Mouse (Mus musculus) G1E-ER4 (cell line): ENCODE data around the gene Ankrd55. TPM values are rescaled to one million over a fixed set of nuclear protein-coding genes. Genes with fewer than 3 reads are reported as not detected.

ENCODE experiments used
- GATA1 ChIP-seq: IDR thresholded peaks from one replicate; pipeline ENCODE4 v1.8.0; 2012; ENCODE audit warnings: low read length, inconsistent platforms
- polyA plus RNA-seq: library from polyadenylated mRNA; stranded (reverse); fragments of >175 nt; gene quantifications from 2 replicates; pipeline ENCODE4 v1.2.3, GENCODE M21; 2012

The Ankrd55 gene
- polyA plus RNA-seq, 1 experiment: not detected

DNA sequence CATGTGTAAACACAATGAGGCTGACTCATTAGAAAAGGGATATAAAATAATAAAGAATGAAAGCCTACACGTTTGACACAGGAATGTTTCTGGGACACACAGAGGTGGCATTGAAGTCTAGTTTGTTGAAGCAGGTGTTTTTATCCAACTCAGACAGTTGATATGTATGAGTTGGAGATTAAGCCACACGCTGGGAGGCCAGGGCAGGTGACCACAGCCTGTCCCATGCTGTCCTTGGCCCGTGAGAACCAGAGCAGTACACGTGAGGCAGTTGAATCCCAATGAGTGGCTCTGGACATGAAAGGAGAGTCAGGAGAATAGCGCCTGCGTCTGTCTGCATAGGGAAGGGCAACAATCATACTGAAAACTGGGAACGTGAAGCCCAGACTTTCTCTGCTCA, 38.2 kb downstream of the Ankrd55 start:
- no peak for TF ChIP-seq GATA1

DNA sequence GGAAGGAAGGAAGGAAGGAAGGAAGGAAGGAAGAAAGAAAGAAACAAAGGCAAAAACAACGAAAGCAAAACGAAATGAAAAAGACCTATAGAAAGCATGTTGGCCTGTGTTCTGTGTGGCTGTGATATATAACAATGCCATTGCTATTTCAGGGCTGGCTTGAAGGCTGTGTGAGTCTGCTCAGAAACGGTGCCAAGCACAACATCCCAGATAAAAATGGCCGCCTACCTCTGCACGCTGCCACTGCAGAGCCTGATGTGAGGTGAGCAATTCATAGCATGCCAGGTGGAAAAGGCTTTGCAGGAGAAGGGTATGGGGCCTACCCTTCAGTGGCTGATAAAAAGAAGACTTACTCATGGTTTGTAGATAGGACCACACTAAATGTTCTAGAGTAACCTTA, 38.7 kb downstream of the Ankrd55 start:
- TF ChIP-seq GATA1: no peak

DNA sequence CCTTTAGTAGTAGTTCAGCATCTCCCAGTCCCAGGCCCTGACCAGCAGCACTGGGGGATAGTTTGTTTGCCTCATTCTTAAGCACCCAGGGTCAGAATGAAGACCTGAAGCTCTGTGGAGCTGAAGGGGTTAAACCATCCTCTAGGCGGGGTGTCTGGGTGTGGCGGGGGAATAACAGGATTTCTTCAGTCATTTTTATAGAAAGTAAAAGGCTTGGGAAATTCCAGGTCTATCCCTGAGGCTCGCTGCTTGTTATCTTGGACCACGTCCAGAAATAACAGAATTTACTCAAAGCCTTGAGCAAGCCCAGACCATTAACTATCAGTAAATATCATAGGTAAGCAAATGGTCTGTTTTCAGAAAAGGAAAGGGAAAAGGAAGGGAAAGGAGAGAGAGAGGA, 39.3 kb downstream of the Ankrd55 start:
- TF ChIP-seq GATA1: no peak

DNA sequence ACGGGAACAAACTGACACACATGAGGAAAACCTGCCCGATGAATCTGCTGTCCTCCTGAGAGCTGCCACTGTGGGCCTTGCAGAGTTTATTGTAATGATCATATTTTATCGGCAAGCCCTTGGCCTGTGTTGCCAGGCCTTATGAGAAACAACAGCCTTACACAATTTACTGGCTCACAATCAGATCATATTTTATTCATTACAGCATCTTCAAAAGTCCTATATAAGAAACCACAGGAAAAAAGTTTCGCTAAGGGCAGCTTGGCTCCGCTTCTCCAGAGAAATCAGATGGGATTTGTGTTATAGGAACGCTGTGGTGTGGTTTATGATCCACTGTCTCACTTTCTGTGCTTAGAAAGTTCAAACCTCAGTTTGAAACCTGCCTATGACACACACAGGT, 42.0 kb downstream of the Ankrd55 start:
- no peak for TF ChIP-seq GATA1

DNA sequence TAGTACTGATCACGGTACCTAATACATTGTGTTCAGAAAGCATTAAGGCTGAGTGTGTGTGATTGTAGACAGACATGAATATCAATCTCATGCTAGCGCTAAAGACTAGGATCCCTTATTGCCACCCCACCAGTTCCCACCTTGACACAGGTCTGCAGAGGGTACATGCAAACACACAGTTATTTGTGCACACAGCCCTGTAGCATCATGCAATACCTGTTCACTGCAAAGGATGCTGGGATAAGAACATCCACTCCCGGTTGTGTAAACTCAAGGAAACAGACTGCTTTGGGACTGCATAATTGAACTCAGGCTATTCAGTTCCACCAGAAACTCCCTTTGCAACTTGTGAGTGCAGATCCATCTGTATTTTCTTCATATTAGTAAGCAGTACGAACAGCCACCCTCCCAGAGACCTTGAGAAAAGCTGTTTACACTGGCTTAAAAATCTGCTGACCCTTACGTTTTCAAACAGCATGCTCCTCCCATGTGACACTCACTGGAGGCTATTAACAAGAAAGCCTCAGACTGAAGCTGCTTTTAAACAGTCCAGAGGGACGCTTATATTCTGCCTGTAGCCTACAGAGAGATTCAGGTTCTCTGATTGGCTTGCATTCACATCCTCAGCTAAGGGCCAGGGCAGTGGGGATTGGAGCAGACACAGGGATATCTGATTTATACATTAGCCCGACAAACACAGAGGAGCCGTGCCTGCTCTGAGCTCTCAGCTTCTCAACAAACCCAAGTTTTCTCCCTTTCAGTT, 42.8 kb downstream of the Ankrd55 start:
- TF ChIP-seq GATA1: no peak

DNA sequence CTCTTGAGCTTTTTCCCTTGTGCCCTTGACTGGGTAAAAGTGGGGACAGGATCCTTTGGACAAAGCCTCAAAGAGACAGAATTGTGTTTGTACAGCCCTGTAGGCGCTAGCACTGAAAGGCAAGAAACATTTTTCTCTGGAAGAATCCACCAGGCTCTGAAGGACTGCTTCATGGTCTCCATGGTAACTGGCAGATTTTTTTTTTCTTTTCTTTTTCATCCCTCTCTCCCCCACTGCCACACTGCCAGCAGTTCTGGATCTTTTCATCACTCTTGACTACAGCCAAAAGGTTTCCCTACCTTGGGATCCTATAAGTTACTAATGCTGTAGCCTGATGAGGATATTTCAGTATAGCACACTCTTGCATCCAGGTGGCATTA, 43.4 kb downstream of the Ankrd55 start:
- TF ChIP-seq GATA1: no peak

DNA sequence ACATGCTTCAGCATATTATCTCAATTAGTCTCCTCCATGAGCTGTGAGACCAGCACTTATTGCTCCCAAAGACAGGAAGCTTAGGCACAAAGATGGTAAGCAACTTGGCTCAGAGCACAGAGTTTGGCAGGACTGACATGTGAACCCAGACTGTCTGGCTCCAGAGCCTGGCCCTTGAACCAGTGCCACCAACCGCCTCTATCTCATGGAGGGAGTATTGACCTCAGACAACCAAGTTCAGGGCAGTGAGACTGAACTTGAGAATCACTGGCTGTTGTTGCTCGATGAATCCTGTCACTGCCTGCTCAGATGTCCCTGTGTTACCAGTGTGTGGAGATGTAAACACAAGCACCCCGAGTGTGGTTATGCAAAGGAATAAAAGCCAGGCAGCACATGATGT, 47.3 kb downstream of the Ankrd55 start:
- TF ChIP-seq GATA1: no peak

DNA sequence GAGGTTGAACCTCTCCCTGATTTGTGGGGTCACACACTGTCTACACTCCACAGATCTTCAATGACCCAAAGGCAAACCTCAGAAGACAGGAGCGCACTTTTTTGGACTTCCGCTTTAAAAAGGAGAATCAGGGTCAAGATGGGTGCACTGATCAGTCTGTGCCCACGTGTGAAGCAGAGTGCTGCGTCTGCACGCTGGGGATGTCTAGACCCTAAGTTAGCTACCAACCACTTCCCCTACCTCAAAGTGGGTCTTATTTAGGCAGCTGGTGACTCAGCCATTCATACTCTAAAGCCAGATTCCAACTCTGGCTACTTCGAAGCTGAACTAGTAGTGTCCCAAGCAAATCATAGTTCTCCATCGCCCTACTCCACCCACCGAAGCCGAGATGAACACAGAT, 48.9 kb downstream of the Ankrd55 start:
- TF ChIP-seq GATA1: no peak

DNA sequence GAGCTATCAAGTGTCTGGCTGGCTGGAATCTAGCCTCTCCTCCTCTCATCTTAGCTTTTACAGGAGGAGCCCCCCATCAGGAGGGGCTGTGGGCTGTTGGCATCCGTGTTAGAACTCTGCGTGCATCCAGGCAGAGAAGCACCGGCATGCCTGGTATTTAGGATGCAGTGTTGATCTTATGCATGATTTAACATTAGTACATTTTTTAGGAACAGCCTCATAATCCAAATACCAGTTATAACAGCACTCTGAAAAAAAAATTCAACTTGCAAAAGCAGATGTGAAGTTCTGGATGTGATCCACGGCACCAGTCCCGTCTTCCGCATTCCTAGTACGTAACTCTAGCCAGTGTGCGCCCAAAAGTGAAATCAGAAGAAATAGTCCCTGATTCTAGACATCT, 52.0 kb downstream of the Ankrd55 start:
- no peak for TF ChIP-seq GATA1

DNA sequence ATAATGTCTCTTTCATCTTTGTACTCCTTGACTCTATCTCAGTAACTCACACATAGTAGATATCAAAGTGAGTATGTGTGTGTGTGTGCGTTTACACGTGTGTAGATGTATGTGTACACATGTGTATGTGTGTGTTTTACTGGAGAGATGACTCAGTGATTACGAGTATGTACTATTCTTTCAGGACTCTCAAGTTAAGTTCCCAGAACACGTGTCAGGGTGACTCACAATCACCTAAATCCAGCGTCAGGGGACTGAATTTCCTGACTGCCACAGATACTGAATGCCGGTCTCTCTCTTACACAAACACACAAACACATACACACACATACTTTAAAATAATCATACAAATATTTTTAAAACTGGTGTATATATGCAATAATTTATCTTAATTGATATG, 52.5 kb downstream of the Ankrd55 start:
- TF ChIP-seq GATA1: no peak

DNA sequence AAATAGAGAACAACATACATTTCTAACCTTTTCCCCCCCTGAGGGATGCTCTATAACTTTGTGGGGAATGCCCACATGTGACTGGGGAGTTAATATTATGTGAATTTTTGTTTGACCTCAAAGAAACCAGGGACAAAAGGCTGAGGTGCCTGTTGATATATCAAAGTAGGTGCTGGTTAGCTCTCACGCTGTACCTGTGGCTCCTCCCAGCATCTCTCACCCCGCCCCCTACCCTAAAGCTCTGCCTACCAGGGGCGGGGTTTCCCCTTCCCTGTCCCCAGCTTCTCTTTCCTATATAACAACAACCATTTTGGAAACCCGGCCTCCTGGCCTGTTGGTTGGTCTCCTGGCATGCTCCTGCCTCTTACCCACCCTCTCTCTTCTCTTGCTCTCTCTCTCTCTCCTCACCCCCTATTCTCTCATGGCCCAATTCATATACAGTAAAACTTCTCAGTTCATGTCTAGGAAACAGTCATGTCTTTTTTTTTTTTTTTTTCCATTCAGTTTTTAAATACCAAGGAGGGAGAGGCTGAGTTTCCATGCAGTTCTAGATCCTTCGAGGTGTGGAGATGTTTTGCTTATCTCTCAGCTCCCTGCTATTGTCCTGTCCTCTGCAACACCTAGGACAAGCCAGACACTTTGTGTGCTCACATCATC, 54.8 kb downstream of the Ankrd55 start:
- TF ChIP-seq GATA1: no peak

DNA sequence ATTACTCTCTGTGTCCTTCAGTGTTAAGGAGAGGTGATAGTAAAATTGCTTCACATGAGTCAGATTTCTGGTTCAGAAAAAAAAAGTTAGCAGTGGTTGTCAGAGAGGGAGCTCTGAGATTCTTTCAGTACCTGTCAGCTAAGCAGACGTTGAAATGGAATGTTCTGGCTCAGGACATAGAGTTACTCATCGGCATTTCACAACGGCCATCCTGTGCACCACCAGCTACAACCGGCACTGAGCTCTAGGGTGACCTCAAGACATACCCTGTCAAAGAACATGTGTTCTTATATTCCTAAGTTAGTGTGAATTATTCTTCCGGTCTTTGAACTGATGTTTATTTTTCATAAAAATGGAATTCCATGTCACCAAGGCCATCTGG, 55.4 kb downstream of the Ankrd55 start:
- TF ChIP-seq GATA1: no peak

DNA sequence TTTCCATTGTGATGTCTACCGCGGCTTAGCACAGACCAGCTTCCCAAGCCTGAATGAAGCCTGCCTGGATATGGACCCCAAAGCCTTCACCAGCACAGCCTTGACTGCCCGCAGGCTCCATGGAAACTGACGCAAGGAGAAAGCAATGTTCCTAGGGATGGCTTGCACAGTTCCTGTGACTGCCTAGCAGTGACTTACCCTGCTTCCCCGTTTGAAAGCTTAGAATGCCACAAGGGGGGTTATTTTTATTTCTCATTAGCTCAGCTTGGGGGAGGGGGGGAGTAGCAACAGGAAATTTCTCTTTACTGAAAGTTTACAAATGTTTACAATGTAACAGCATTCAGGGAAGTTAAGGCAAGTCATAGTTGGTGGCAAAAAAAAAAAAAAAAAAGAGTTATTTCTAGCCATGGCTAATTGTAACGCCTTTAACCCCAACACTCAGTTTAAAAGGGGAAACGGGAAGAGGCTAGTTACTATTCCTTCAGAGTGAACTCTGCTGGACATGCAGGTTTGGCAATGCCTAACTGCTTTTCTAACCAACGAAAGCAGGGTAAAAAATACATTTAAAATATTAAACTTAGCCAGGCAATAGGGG, 56.1 kb downstream of the Ankrd55 start:
- no peak for TF ChIP-seq GATA1

DNA sequence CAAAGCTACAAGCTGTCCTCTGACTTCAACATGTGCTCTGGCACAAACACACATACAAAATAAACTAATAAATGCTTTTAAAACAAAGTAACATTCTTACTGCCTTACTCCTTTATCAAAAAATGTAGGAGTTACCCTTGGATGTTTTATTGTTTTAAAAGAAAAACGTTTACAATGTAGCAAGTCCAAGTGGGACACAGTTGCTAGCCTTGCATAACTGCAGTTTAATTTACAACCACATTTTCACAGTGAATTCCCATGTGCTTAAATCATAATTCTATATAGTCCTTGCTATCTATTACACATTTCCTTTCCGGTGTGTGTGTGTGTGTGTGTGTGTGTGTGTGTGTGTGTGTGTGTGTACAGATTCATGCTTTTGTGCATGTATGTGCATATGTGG, 57.3 kb downstream of the Ankrd55 start:
- TF ChIP-seq GATA1: no peak

DNA sequence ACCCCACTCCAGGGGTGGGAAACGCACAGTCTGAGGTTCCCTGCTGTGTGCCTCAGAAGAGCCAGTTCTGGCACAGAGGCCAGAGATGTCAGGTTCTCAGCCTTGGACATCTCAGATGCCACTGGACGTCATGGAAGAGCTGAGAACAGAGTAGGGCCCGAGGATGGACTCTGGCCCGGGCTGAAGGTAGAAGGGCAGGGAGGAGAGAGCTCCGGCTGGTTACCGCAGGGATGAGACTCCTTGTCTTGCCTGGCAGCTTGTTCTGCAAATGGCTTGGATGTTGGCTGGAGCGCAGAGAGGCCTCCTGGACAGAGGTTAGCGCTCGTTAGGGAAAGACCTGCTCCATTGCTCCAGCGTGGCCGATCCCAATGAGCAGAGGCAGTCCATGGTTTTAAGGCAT, 57.8 kb downstream of the Ankrd55 start:
- no peak for TF ChIP-seq GATA1

DNA sequence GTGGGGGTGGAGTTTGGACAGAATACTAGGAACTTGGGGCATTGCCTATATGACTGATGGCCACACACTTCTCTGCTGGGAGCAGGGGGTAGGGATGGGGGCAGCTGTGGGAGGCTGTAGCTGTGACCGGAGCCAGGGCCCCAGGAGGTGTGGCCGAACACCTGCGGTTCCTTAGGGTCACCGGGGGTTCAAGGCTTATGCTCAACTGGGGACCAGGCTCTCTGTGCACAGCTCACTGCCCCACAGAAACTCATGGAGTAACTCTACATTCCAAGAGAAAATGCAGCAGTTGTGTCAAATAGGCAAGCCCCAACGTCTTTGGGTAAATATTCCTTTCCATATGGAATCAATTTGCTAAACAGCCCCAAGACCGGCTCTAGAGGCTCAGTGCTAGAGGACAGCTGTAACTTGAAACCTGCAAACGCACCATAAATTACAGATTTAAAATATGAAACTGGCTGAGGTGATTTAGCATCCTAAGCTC, 58.5 kb downstream of the Ankrd55 start:
- TF ChIP-seq GATA1: no peak

DNA sequence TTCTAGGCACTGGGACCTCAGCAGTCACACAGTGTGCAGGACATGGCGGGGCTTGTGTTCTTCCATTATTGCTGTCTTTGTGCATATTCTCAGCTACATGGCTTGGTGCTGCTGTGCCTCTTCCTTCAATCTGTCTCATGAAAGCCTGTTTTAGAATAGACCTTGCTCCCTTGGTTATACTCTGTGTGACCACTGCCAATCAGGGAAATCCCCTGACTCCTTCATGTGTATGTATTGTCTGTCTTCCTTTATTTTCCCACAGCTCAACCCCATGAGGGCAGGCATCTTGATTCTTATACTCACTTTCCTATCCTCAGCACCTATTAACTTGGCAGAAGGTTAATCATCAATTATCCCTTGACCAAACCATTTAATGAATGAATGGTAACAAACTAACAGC, 60.0 kb downstream of the Ankrd55 start:
- no peak for TF ChIP-seq GATA1
